ENCODE assay signal across 11 mouse cellular contexts in the genomic region with DNA sequence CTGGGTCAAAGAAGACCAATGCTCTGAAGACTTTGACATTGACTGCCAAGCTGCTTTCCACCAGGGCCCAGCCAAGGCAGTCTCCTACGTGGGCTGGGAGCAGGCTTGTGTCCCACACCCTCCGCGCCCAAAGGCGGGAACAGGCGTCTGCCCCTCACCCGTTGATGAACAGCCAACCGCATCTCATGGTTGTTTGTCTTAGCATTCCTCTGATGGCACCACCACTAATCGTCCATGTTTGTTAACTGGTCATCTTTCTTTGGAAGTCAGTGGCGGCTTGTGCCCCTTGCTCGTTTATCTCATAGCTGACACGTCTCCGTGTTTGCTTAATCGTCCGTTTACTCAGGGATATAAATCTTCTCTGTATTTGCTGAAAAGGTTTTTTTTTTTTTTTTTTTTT. TPM values are rescaled to one million over a fixed set of nuclear protein-coding genes. Genes with fewer than 3 reads are reported as not detected.
DNase-seq lines count a peak whose midpoint lies in the region; ATAC-seq lines count a peak whose summit lies in the region.
"Had no signal": no experiment of that assay in that cellular context is flagged by ENCODE, and none has a peak within 500 bp of the region (broad histone marks: within the 10 kb centered on the region; RNA-seq: fewer than 3 reads in every experiment).

No protein-coding gene starts in this region.

- no peak overlapping the region for H3K4me2 ChIP-seq in heart, embryonic 16.5 days (ENCODE audit: low read depth, low read length)
- H3K4me2 ChIP-seq in embryonic facial prominence, embryonic 11.5 days (ENCODE audit: low read depth, low read length) = no peak overlapping the region; the same call in 1 of the 2 replicates
- peak overlapping the region; percentile 5; the same call in 1 of the 2 replicates for H3K4me2 ChIP-seq in intestine, embryonic 14.5 days (ENCODE audit: low read length)

- WGBS in heart, embryonic 16.5 days = 62% methylated on average over 14 of the region's 14 CpGs
- WGBS in embryonic facial prominence, embryonic 11.5 days = 50% methylated on average over 14 of the region's 14 CpGs
- 10% methylated on average over 14 of the region's 14 CpGs for WGBS in intestine, embryonic 14.5 days

- no peak overlapping the region for H3K4me3 ChIP-seq in heart, embryonic 16.5 days (ENCODE audit: low read length)
- no peak overlapping the region for H3K4me3 ChIP-seq in embryonic facial prominence, embryonic 11.5 days (ENCODE audit: low read depth, low read length)
- H3K4me3 ChIP-seq in intestine, embryonic 14.5 days (ENCODE audit: low read depth, low read length) = no peak overlapping the region

- no peaks in the 10 kb centered on the region for H3K36me3 ChIP-seq in heart, embryonic 16.5 days (ENCODE audit: control insufficient read depth, insufficient read depth)
- H3K36me3 ChIP-seq in embryonic facial prominence, embryonic 11.5 days (replicated peaks; ENCODE audit: control insufficient read depth, insufficient read depth, low read depth, low read length) = no peaks in the 10 kb centered on the region
- no peaks in the 10 kb centered on the region for H3K36me3 ChIP-seq in intestine, embryonic 14.5 days (ENCODE audit: control insufficient read depth, insufficient read depth, low read length)

- H3K9ac ChIP-seq in heart, embryonic 16.5 days (ENCODE audit: low read length) = no peak overlapping the region
- H3K9ac ChIP-seq in embryonic facial prominence, embryonic 11.5 days (replicated peaks; ENCODE audit: low read length) = peak overlapping the region; percentile 34
- no peak overlapping the region for H3K9ac ChIP-seq in intestine, embryonic 14.5 days (ENCODE audit: low read length)

- H3K27me3 ChIP-seq in heart, embryonic 16.5 days (ENCODE audit: control insufficient read depth, insufficient read depth, low read length) = no peaks in the 10 kb centered on the region
- no peaks in the 10 kb centered on the region for H3K27me3 ChIP-seq in embryonic facial prominence, embryonic 11.5 days (ENCODE audit: control insufficient read depth, insufficient read depth, low read length)
- H3K27me3 ChIP-seq in intestine, embryonic 14.5 days (replicated peaks; ENCODE audit: control insufficient read depth, insufficient read depth, low read length) = no peaks in the 10 kb centered on the region

- DNase-seq in heart, adult 18-20 months = no peak
- no peak for DNase-seq in embryonic facial prominence, embryonic 11.5 days (ENCODE audit: low spot score)
- DNase-seq in intestine, embryonic 14.5 days (ENCODE audit: low spot score) = no peak
- DNase-seq in neural tube, embryonic 10.5 days (ENCODE audit: extremely low spot score, low spot score) = peak; percentile 68
- DNase-seq in thymus, postnatal 36 days = no peak
- DNase-seq in right cerebral cortex, postnatal 25 days = no peak
- DNase-seq: adrenal gland, adult 2 months had no signal

- H3K27ac ChIP-seq in heart, embryonic 16.5 days (ENCODE audit: low read length) = peak overlapping the region; percentile 41; the same call in 1 of the 2 replicates
- peak overlapping the region; percentile 94 for H3K27ac ChIP-seq in embryonic facial prominence, embryonic 11.5 days (replicated peaks; ENCODE audit: low read depth, low read length)
- H3K27ac ChIP-seq in intestine, embryonic 14.5 days (ENCODE audit: low read depth) = peak overlapping the region; percentile 91

- ATAC-seq in heart, embryonic 16.5 days (replicated peaks; ENCODE audit: extremely low read depth, insufficient read depth, low FRiP score) = no peak
- ATAC-seq in embryonic facial prominence, embryonic 11.5 days (replicated peaks; ENCODE audit: insufficient number of reproducible peaks, low FRiP score, low TSS enrichment, low read depth) = no peak
- ATAC-seq in intestine, embryonic 14.5 days (replicated peaks; ENCODE audit: low FRiP score, low TSS enrichment, low read depth) = no peak; the same call in 1 of the 2 replicates
- ATAC-seq in inflammation-experienced regulatory T-cells, adult 6 months = no peak

- H3K9me3 ChIP-seq in heart, embryonic 16.5 days (replicated peaks; ENCODE audit: control insufficient read depth, low read length) = no peaks in the 10 kb centered on the region
- H3K9me3 ChIP-seq in embryonic facial prominence, embryonic 11.5 days (replicated peaks; ENCODE audit: control insufficient read depth, low read length) = no peaks in the 10 kb centered on the region
- no peaks in the 10 kb centered on the region for H3K9me3 ChIP-seq in intestine, embryonic 14.5 days (ENCODE audit: control insufficient read depth, low read length)

- peaks cover 23% of the 10 kb centered on the region for H3K4me1 ChIP-seq in heart, embryonic 16.5 days (ENCODE audit: control insufficient read depth, insufficient read depth, low read length)
- H3K4me1 ChIP-seq in embryonic facial prominence, embryonic 11.5 days (ENCODE audit: control insufficient read depth, insufficient read depth, low read length) = peaks cover 16% of the 10 kb centered on the region
- H3K4me1 ChIP-seq in intestine, embryonic 14.5 days (replicated peaks; ENCODE audit: control insufficient read depth, insufficient read depth, low read length) = peaks cover 44% of the 10 kb centered on the region

RNA-seq across cellular contexts. Expression of gene Tnnt3, which starts 10.9 kb away (rescaled TPM):
- 5.3 and 17.1 TPM in 2 replicates for polyA plus RNA-seq in heart, embryonic 16.5 days (2015; fragmentation: Nextera tagmentation; extraction: Ambion mirVana)
- total RNA-seq in heart, adult 18-20 months (2021) = under 1 TPM in 1 of 2 experiments, not detected in 1; 0.67 TPM
- polyA plus RNA-seq in embryonic facial prominence, embryonic 11.5 days (2014; fragmentation: Nextera tagmentation; extraction: Ambion mirVana) = 1.5 and 2.8 TPM in 2 replicates
- polyA plus RNA-seq in intestine, embryonic 14.5 days (2014; fragmentation: Nextera tagmentation; extraction: Ambion mirVana) = 1.5 and 2.4 TPM in 2 replicates
- polyA plus RNA-seq in inflammation-experienced regulatory T-cells, adult 6 months (2017; shearing (Covaris generic)) = 1 to 10 TPM; 2.5 to 3.8 (median 2.8) TPM
- total RNA-seq: adrenal gland, adult 2 months; common myeloid progenitor, adult 5-6 weeks had no signal
- polyA plus RNA-seq: adrenal gland, adult 2 months; small intestine, adult 2 months had no signal

RNA-seq across cellular contexts. Expression of gene Mrpl23, which starts 23.0 kb away (rescaled TPM):
- polyA plus RNA-seq in heart, embryonic 16.5 days (2015; fragmentation: Nextera tagmentation; extraction: Ambion mirVana) = 14.2 and 20.0 TPM in 2 replicates
- 10 to 100 TPM; 12.2 to 29.0 TPM for total RNA-seq in heart, adult 18-20 months (2021)
- 16.4 and 17.2 TPM in 2 replicates for polyA plus RNA-seq in embryonic facial prominence, embryonic 11.5 days (2014; fragmentation: Nextera tagmentation; extraction: Ambion mirVana)
- 36.1 and 45.8 TPM in 2 replicates for polyA plus RNA-seq in intestine, embryonic 14.5 days (2014; fragmentation: Nextera tagmentation; extraction: Ambion mirVana)
- polyA plus RNA-seq in inflammation-experienced regulatory T-cells, adult 6 months (2017; shearing (Covaris generic)) = 10 to 100 TPM in 1 of 3 experiments, 1 to 10 TPM in 1, under 1 TPM in 1; 0.26 to 24.2 (median 3.2) TPM

RNA-seq across cellular contexts. Expression of gene Lsp1, which starts 48.9 kb away (rescaled TPM):
- polyA plus RNA-seq in heart, embryonic 16.5 days (2015; fragmentation: Nextera tagmentation; extraction: Ambion mirVana) = 73.5 and 83.5 TPM in 2 replicates
- 10 to 100 TPM; 24.7 to 33.1 TPM for total RNA-seq in heart, adult 18-20 months (2021)
- 23.3 and 23.7 TPM in 2 replicates for polyA plus RNA-seq in embryonic facial prominence, embryonic 11.5 days (2014; fragmentation: Nextera tagmentation; extraction: Ambion mirVana)
- polyA plus RNA-seq in intestine, embryonic 14.5 days (2014; fragmentation: Nextera tagmentation; extraction: Ambion mirVana) = 145 and 153 TPM in 2 replicates
- 1,000 to 10,000 TPM; 1,183 to 1,943 (median 1,210) TPM for polyA plus RNA-seq in inflammation-experienced regulatory T-cells, adult 6 months (2017; shearing (Covaris generic))

Comparison
In these comparisons a context has a peak if more than half of its experiments do, and no peak if none do; other contexts are left out.
1. H3K27ac ChIP-seq: peak in every context shown above with its lines; median percentile 94 in embryonic facial prominence, embryonic 11.5 days; 91 in intestine, embryonic 14.5 days; 41 in heart, embryonic 16.5 days.